Mouse (Mus musculus) heart, postnatal 0 days (tissue): Measurements from ENCODE around the gene Acap1.

Experiments
- CTCF ChIP-seq: IDR thresholded peaks from 2 replicates; pipeline ENCODE4 v1.5.1; 2016; ENCODE audit warnings: antibody characterized with exemption, control low read depth, low read depth
- EP300 ChIP-seq: IDR thresholded peaks from 2 replicates; pipeline ENCODE4 v1.6.1; 2016; ENCODE audit warnings: antibody characterized with exemption, low read depth

- TF ChIP-seq EP300 (no peak), CTCF (no peak)
Measured at GRCm38 (mm10) chr11:69878399-69878798, 16.9 kb downstream of the Acap1 start.
